Mouse (Mus musculus) brain, embryonic 14.5 days (tissue): ENCODE measurements around the gene Nipsnap3b. TPM values are rescaled to one million over a fixed set of nuclear protein-coding genes. Genes with fewer than 3 reads are reported as not detected.
A peak's percentile ranks its signal among the peaks of the same experiment; 100 is the strongest.

Experiments used
- DNase-seq: peaks from one replicate; pipeline ENCODE4 v3.0.0-alpha.2; 2011; ENCODE audit warnings: low read depth
- CTCF ChIP-seq: fragments of 200-500 bp; IDR thresholded peaks from 2 replicates; pipeline ENCODE4 v1.5.1; 2012; ENCODE audit warnings: inconsistent platforms, mild to moderate bottlenecking, moderate library complexity, borderline replicate concordance; ENCODE audit not compliant: insufficient read depth, insufficient read length; ENCODE audit errors: extremely low read depth
- POLR2A ChIP-seq: fragments of 200-500 bp; IDR thresholded peaks from 2 replicates; pipeline ENCODE4 v1.6.1; 2012; ENCODE audit warnings: mild to moderate bottlenecking, inconsistent platforms, borderline replicate concordance; ENCODE audit not compliant: poor library complexity, insufficient read depth, insufficient read length, severe bottlenecking; ENCODE audit errors: extremely low read depth
- polyA plus RNA-seq: library from polyadenylated mRNA; depleted of rRNA; stranded (reverse); fragments of >200 nt; gene quantifications from 2 replicates; pipeline ENCODE4 v1.2.3, GENCODE M21; 2012; rRNA removed

Nipsnap3b gene
- polyA plus RNA-seq, 1 experiment, result 76.9 TPM

GRCm38 (mm10) chr4:53023189-53023925 is 11.7 kb downstream of the Nipsnap3b start:
- DNase-seq, result no peak
- no peak for TF ChIP-seq CTCF
- TF ChIP-seq POLR2A, result no peak

- no peak for DNase-seq
These were observed 12.7 kb downstream of the Nipsnap3b start for GRCm38 (mm10) chr4:53024397-53024796.

GRCm38 (mm10) chr4:53027811-53028210 is 16.1 kb downstream of the Nipsnap3b start:
- no peak for DNase-seq
- TF ChIP-seq CTCF (no peak), POLR2A (no peak)

More at GRCm38 (mm10) chr4:53024397-53024796, 12.7 kb downstream of the Nipsnap3b start:
- no peak for TF ChIP-seq CTCF
- TF ChIP-seq POLR2A, result no peak

DNA sequence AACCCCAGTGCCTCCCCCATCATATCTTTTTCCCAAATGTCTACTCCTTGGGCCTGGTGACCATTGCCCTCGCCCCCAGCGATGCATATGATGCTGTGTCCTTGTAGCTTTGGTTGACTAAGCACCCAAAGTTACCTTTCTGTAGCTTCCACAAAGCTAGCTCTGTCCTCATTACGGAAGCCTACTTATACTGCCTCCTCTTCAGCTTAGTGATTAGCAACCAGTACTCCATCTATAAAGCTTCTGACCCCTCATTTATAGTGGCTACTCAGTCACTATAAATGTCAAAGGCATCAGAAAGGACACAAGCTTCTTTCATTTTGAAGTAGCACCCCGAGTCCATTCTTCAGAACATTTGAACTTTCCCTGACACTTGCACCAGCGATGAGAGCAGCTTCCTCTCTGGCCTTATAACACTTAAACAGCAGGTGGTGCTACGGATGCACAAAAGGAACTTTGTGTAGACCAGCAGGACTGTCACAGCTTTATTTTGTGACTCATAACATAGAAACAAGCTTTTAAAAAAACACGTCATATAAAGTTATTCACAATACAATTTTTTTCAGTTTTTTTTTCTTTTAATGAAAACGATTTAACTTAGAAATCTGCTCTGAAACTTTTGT is 18.8 kb downstream of the Nipsnap3b start:
- DNase-seq, result peak; percentile 67
- TF ChIP-seq POLR2A (no peak), CTCF (peak; percentile 52; the same call in 1 of the 2 replicates)

DNA sequence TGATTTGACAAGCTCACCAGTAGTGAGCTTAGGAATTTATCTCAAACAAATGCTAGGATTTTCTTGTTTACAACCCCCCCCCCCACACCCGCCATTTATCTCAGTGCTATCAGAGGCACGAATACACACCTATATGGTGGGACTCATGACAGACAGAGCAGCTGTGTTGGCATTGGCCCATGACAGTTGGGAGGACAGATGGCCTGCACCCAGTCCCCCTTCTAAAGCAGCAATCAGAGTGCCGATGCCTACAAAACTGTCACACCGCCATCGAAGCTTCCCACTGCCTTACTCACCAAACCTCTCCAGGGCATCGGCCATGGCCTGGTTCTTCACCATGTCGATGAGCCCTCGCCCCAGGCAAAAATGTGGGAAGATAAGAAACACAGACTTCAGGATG is 32.1 kb downstream of the Nipsnap3b start:
- TF ChIP-seq CTCF, result no peak
- no peak for TF ChIP-seq POLR2A
- peak; percentile 70 for DNase-seq

DNA sequence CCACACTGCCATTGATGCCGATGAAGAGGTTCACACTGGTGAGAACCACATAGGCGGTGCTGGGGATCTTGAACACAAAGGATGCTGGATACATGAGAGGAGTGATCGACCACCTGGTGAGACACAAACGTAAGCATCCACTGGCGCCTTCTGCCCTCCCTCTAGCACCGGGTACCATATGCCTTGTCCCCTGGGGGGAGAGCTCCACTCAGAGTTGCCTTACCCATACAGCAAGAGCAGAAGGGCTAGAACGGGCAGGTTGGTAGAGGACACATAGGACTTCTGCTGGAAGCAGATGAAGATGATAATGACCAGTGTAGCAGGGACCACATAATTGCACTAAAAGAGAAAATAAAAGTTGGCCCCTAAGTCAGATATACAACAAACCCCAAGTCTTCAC is 34.1 kb downstream of the Nipsnap3b start:
- TF ChIP-seq POLR2A (no peak), CTCF (no peak)
- no peak for DNase-seq

DNA sequence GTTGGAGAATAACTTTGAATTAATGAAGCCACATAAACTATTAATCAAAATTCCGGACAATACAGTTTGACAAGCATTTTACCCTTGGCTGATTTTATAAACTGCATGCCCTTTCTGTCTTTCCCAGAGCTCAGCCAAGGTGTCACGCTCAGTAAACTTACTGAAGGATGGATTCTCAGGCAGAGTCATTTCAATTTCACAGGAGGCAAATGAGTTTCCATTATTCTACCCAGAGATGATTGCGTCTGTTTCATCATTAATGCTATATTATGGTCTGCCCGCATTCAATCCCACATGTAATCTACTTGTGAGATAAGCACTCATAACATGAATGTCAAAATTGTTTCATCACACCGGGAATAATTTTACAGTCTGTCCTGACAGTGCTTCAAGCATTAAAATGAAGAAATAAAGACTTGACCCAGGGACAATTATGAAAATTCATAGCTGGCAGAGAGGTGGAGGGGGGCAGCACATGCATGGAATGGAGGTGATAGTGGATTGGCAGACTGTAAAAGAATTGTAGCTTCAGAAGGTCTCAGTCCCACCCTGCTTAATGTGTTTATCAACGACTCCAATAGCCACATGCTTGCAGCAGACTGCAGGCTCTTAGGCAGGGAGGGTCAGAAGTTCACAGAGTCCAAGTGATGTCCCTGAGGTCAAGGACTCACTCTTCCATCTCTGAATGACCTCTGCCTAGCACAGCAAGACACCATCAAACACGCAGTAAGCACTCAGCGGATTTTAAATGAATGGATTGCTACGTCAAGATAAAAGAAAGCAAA is 34.8 kb downstream of the Nipsnap3b start:
- DNase-seq, result peak; percentile 54
- TF ChIP-seq CTCF (no peak), POLR2A (no peak)

DNA sequence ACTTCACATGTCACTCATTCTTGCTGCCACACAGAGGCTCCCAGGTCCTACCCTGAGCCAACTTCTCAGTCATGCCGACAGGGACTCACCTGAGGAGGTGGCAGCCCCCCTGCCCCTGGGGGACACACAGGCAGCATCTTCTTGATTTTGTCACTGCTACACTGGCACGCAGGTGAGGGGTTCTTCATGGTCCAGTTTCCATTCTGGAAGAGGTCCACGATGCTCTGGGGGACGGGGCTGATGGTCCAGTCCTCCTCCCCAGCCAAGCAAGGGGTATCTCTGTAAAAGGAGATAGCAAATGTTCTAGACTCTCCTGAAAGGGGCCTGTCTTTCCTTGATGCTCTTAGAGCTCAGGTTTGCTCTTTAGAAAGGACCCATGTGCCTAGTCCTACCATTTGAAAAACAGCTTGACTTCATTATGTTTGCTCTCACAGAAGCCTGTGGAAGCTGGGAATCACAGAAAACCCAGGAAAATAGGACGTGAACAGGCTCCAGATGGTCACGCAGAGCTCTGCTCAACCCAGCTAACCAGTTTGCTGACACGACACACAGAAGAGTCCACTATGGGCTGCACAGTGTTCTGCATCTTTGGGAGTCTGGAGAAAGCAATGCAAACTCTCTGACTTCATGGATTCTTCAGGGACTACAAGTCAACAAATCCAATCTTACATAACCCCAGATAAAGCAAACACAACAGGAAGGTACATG is 50.8 kb downstream of the Nipsnap3b start:
- DNase-seq, result no peak
- TF ChIP-seq CTCF (no peak), POLR2A (no peak)

Other genes with a start within 250 kb of the Nipsnap3b start
- not detected in 2 replicates for gene Olfr275, start 197.3 kb upstream of the Nipsnap3b start, polyA plus RNA-seq
- not detected in 2 replicates for gene Olfr273, start 152.6 kb upstream of the Nipsnap3b start, polyA plus RNA-seq
- 0.08 TPM in 1 of 2 replicates, not detected in the other for gene Olfr272, start 92.7 kb upstream of the Nipsnap3b start, polyA plus RNA-seq
- gene Olfr270, start 47.3 kb upstream of the Nipsnap3b start, polyA plus RNA-seq, result not detected in 2 replicates
- not detected in 2 replicates for gene Nipsnap3a, start 22.6 kb upstream of the Nipsnap3b start, polyA plus RNA-seq
- gene Abca1, start 148.0 kb downstream of the Nipsnap3b start, polyA plus RNA-seq, result 9.1 and 15.9 TPM in 2 replicates